8 mouse cellular contexts compared by ENCODE assay signal in genomic region chr6:99726576-99727303, GRCm38 (mm10). TPM values are rescaled to one million over a fixed set of nuclear protein-coding genes. Genes with fewer than 3 reads are reported as not detected.
DNase-seq lines count a peak whose midpoint lies in the region; ATAC-seq and TF ChIP-seq lines count a peak whose summit lies in the region.

No protein-coding gene starts in this region.

- no peaks in the 10 kb centered on the region for H3K36me3 ChIP-seq in embryonic facial prominence, embryonic 12.5 days
- no peaks in the 10 kb centered on the region for H3K36me3 ChIP-seq in intestine, postnatal 0 days (ENCODE audit: control insufficient read depth, insufficient read depth)
- no peaks in the 10 kb centered on the region for H3K36me3 ChIP-seq in neural tube, embryonic 12.5 days

- under 1% methylated on average over 22 of the region's 22 CpGs for WGBS in embryonic facial prominence, embryonic 12.5 days
- WGBS in intestine, postnatal 0 days: 7% methylated on average over 22 of the region's 22 CpGs
- WGBS in neural tube, embryonic 12.5 days: 2% methylated on average over 22 of the region's 22 CpGs

- H3K27me3 ChIP-seq in embryonic facial prominence, embryonic 12.5 days: peaks cover 42% of the 10 kb centered on the region
- H3K27me3 ChIP-seq in intestine, postnatal 0 days (replicated peaks; ENCODE audit: control insufficient read depth, insufficient read depth, low read length): peaks cover 25% of the 10 kb centered on the region
- H3K27me3 ChIP-seq in neural tube, embryonic 12.5 days (replicated peaks): peaks cover 39% of the 10 kb centered on the region

- ATAC-seq in embryonic facial prominence, embryonic 12.5 days (ENCODE audit: insufficient number of reproducible peaks, insufficient read depth, low FRiP score, low TSS enrichment): no peak
- ATAC-seq in intestine, postnatal 0 days: no peak
- ATAC-seq in neural tube, embryonic 12.5 days (ENCODE audit: low FRiP score, low read depth): no peak

- H3K4me1 ChIP-seq in embryonic facial prominence, embryonic 12.5 days: peaks cover 15% of the 10 kb centered on the region; the same call in 1 of the 2 replicates
- H3K4me1 ChIP-seq in intestine, postnatal 0 days (replicated peaks; ENCODE audit: control insufficient read depth, insufficient read depth, low read length): no peaks in the 10 kb centered on the region
- H3K4me1 ChIP-seq in neural tube, embryonic 12.5 days: peaks cover 13% of the 10 kb centered on the region

- no peak for TF ChIP-seq CTCF in left cerebral cortex, adult 2 months (IDR thresholded peaks at IDR 0.05)
- no peak for TF ChIP-seq CTCF in intestine, postnatal 0 days (IDR thresholded peaks at IDR 0.05; ENCODE audit: low read depth)

- H3K9me3 ChIP-seq in embryonic facial prominence, embryonic 12.5 days: no peaks in the 10 kb centered on the region
- H3K9me3 ChIP-seq in intestine, postnatal 0 days (ENCODE audit: control insufficient read depth): no peaks in the 10 kb centered on the region
- no peaks in the 10 kb centered on the region for H3K9me3 ChIP-seq in neural tube, embryonic 12.5 days

- peak overlapping the region; percentile 55 for H3K9ac ChIP-seq in embryonic facial prominence, embryonic 12.5 days
- no peak overlapping the region for H3K9ac ChIP-seq in intestine, postnatal 0 days (ENCODE audit: low read depth, low read length)
- peak overlapping the region; percentile 56 for H3K9ac ChIP-seq in neural tube, embryonic 12.5 days

- no peak overlapping the region for H3K27ac ChIP-seq in left cerebral cortex, adult 2 months
- H3K27ac ChIP-seq in embryonic facial prominence, embryonic 12.5 days: no peak overlapping the region
- no peak overlapping the region for H3K27ac ChIP-seq in intestine, postnatal 0 days (ENCODE audit: low read depth, low read length)
- no peak overlapping the region for H3K27ac ChIP-seq in neural tube, embryonic 12.5 days

- DNase-seq in left cerebral cortex, adult 2 months (ENCODE audit: extremely low spot score in 1 of 2, low spot score in 2 of 2): no peak
- no peak for DNase-seq in left cerebral cortex, adult 18-20 months (ENCODE audit: low spot score in 2 of 2)
- DNase-seq in left cerebral cortex, postnatal 25 days (ENCODE audit: low spot score in 2 of 2): no peak
- no peak for DNase-seq in thymus, postnatal 14 days
- DNase-seq in urinary bladder, postnatal 14 days (ENCODE audit: low spot score): no peak

- H3K4me2 ChIP-seq in embryonic facial prominence, embryonic 12.5 days (replicated peaks): peak overlapping the region; percentile 96
- H3K4me2 ChIP-seq in intestine, postnatal 0 days (replicated peaks; ENCODE audit: low read depth): peak overlapping the region; percentile 75
- peak overlapping the region; percentile 99 for H3K4me2 ChIP-seq in neural tube, embryonic 12.5 days (replicated peaks)

- H3K4me3 ChIP-seq in left cerebral cortex, adult 2 months: peak overlapping the region; percentile 53
- H3K4me3 ChIP-seq in embryonic facial prominence, embryonic 12.5 days: peak overlapping the region; percentile 47
- H3K4me3 ChIP-seq in intestine, postnatal 0 days (ENCODE audit: low read depth, low read length): peak overlapping the region; percentile 45
- peak overlapping the region; percentile 49 for H3K4me3 ChIP-seq in neural tube, embryonic 12.5 days

- intact Hi-C loops in left cerebral cortex, adult 2 months (cut with DNase I): no loop called here
- intact Hi-C loops in left cerebral cortex, postnatal 25 days (cut with DNase I): no loop called here

RNA-seq across cellular contexts. Expression of gene Prok2, which starts 0.5 kb away (rescaled TPM):
- total RNA-seq in left cerebral cortex, adult 2 months (2021): under 1 TPM; 0.63 to 0.96 TPM
- total RNA-seq in left cerebral cortex, adult 18-20 months (2021): under 1 TPM; 0.26 to 0.61 TPM
- 0.40 and 1.6 TPM in 2 replicates for polyA plus RNA-seq in embryonic facial prominence, embryonic 12.5 days (2016; fragmentation: Nextera tagmentation; extraction: Ambion mirVana)
- polyA plus RNA-seq in intestine, postnatal 0 days (2015; fragmentation: Nextera tagmentation; extraction: Ambion mirVana): not detected in 2 replicates
- polyA plus RNA-seq in neural tube, embryonic 12.5 days (2016; fragmentation: Nextera tagmentation; extraction: Ambion mirVana): 0.33 TPM in 1 of 2 replicates, not detected in the other
- 1 to 10 TPM in 1 of 2 experiments, under 1 TPM in 1; 0.39 to 1.6 TPM for total RNA-seq in left cerebral cortex, postnatal 25 days (2021)

RNA-seq across cellular contexts. Expression of gene Gpr27, which starts 34.3 kb away (rescaled TPM):
- 10 to 100 TPM; 46.1 to 47.8 TPM for total RNA-seq in left cerebral cortex, adult 2 months (2021)
- 10 to 100 TPM; 39.9 to 47.2 TPM for total RNA-seq in left cerebral cortex, adult 18-20 months (2021)
- polyA plus RNA-seq in embryonic facial prominence, embryonic 12.5 days (2016; fragmentation: Nextera tagmentation; extraction: Ambion mirVana): 7.7 and 8.7 TPM in 2 replicates
- 2.0 and 2.4 TPM in 2 replicates for polyA plus RNA-seq in intestine, postnatal 0 days (2015; fragmentation: Nextera tagmentation; extraction: Ambion mirVana)
- 8.3 and 10.4 TPM in 2 replicates for polyA plus RNA-seq in neural tube, embryonic 12.5 days (2016; fragmentation: Nextera tagmentation; extraction: Ambion mirVana)
- total RNA-seq in left cerebral cortex, postnatal 25 days (2021): 10 to 100 TPM; 46.6 to 46.7 TPM
